Mouse (Mus musculus) forebrain, embryonic 12.5 days (tissue): Measurements from ENCODE around the gene Rp9. TPM values are rescaled to one million over a fixed set of nuclear protein-coding genes. Genes with fewer than 3 reads are reported as not detected.
"Not testable (repeated sequence)": the region's sequence is repeated elsewhere in the genome, so short reads cannot be mapped to it uniquely, and the experiment has no call there.

Experiments used
- ATAC-seq: fragments of 200-750 bp; cut with Nextera tagmentation; 2 replicates; pipeline ENCODE4 v1.8.0; 2017; ENCODE audit warnings: moderate TSS enrichment; ENCODE audit not compliant: low FRiP score
- H3K27ac ChIP-seq: fragments of 300-500 bp; sonication (generic); 2 replicates; pipeline ENCODE4 v1.5.1; 2016; ENCODE audit warnings: mild to moderate bottlenecking
- H3K27me3 ChIP-seq: fragments of 300-500 bp; sonication (generic); 2 replicates; pipeline ENCODE4 v1.6.1; 2016; ENCODE audit warnings: mild to moderate bottlenecking
- H3K36me3 ChIP-seq: fragments of 300-500 bp; sonication (generic); replicated peaks from 2 replicates; pipeline ENCODE4 v1.6.1; 2016; ENCODE audit warnings: mild to moderate bottlenecking
- H3K4me1 ChIP-seq: fragments of 300-500 bp; sonication (generic); 2 replicates; pipeline ENCODE4 v1.6.1; 2016
- H3K4me2 ChIP-seq: fragments of 300-500 bp; sonication (generic); 2 replicates; pipeline ENCODE4 v1.6.1; 2016; ENCODE audit warnings: mild to moderate bottlenecking, moderate library complexity
- H3K4me3 ChIP-seq: fragments of 300-500 bp; sonication (generic); replicated peaks from 2 replicates; pipeline ENCODE4 v1.5.1; 2016; ENCODE audit warnings: mild to moderate bottlenecking
- H3K9ac ChIP-seq: fragments of 300-500 bp; sonication (generic); 2 replicates; pipeline ENCODE4 v1.6.1; 2016; ENCODE audit warnings: mild to moderate bottlenecking
- H3K9me3 ChIP-seq: fragments of 300-500 bp; sonication (generic); 2 replicates; pipeline ENCODE4 v1.6.1; 2016
- WGBS: fragments of 180-500 bp; shearing (Covaris S2); methylation state at CpG from one replicate; pipeline ENCODE4 v1.1.7; 2016; 5-methylcytosine and 5-hydroxymethylcytosine counted together
- polyA plus RNA-seq: library from polyadenylated mRNA; unstranded; fragments of >200 nt; fragmentation: Nextera tagmentation; extraction: Ambion mirVana; gene quantifications from 2 replicates; pipeline ENCODE4 v1.2.1, GENCODE M21; 2016

The Rp9 gene
- polyA plus RNA-seq, 1 experiment from 2014 or later = 63.2 TPM

- not testable (repeated sequence) for ATAC-seq, H3K27ac ChIP-seq, H3K9me3 ChIP-seq, H3K27me3 ChIP-seq, H3K9ac ChIP-seq, H3K36me3 ChIP-seq, H3K4me2 ChIP-seq, H3K4me3 ChIP-seq, H3K4me1 ChIP-seq
- 38% methylated on average over 4 of the region's 4 CpGs for WGBS
Measured at GRCm38 (mm10) chr9:22408344-22408743, 61.2 kb downstream of the Rp9 start.

GRCm38 (mm10) chr9:22407633-22408032 lies 61.9 kb downstream of the Rp9 start:
- H3K9me3 ChIP-seq, ATAC-seq, H3K4me2 ChIP-seq, H3K9ac ChIP-seq, H3K27ac ChIP-seq, H3K27me3 ChIP-seq, H3K36me3 ChIP-seq, H3K4me3 ChIP-seq, H3K4me1 ChIP-seq: not testable (repeated sequence)
- WGBS = 84% methylated on average over 4 of the region's 4 CpGs

- ATAC-seq = no peak
- Histone ChIP-seq H3K27me3 (no peaks in the 10 kb centered on the region), H3K4me3 (no peak overlapping the region), H3K9ac (no peak overlapping the region), H3K4me2 (no peak overlapping the region), H3K36me3 (no peaks in the 10 kb centered on the region), H3K27ac (no peak overlapping the region), H3K4me1 (no peaks in the 10 kb centered on the region), H3K9me3 (no peaks in the 10 kb centered on the region)
- 82% methylated on average over 3 of the region's 3 CpGs for WGBS
Measured at GRCm38 (mm10) chr9:22405414-22405813, 64.1 kb downstream of the Rp9 start.

- 77% methylated on average over 2 of the region's 2 CpGs for WGBS
- H3K27me3 ChIP-seq, H3K4me2 ChIP-seq, ATAC-seq, H3K36me3 ChIP-seq, H3K4me3 ChIP-seq, H3K9me3 ChIP-seq, H3K27ac ChIP-seq, H3K4me1 ChIP-seq, H3K9ac ChIP-seq: not testable (repeated sequence)
Measured at GRCm38 (mm10) chr9:22403501-22403900, 66.0 kb downstream of the Rp9 start.

GRCm38 (mm10) chr9:22402976-22403375 lies 66.6 kb downstream of the Rp9 start:
- Histone ChIP-seq H3K36me3 (no peaks in the 10 kb centered on the region), H3K9ac (no peak overlapping the region), H3K9me3 (no peaks in the 10 kb centered on the region), H3K27ac (no peak overlapping the region), H3K4me2 (no peak overlapping the region), H3K27me3 (no peaks in the 10 kb centered on the region), H3K4me1 (no peaks in the 10 kb centered on the region), H3K4me3 (no peak overlapping the region)
- WGBS = 91% methylated on average over 3 of the region's 3 CpGs
- ATAC-seq = no peak

GRCm38 (mm10) chr9:22402001-22402400 lies 67.5 kb downstream of the Rp9 start:
- H3K4me3 ChIP-seq = no peak overlapping the region
- H3K36me3 ChIP-seq = no peaks in the 10 kb centered on the region
- H3K27me3 ChIP-seq = no peaks in the 10 kb centered on the region
- H3K4me2 ChIP-seq = no peak overlapping the region
- WGBS = 88% methylated on average over 6 of the region's 6 CpGs
- H3K4me1 ChIP-seq = no peaks in the 10 kb centered on the region
- H3K9ac ChIP-seq = no peak overlapping the region
- no peak overlapping the region for H3K27ac ChIP-seq
- no peak for ATAC-seq
- H3K9me3 ChIP-seq = no peaks in the 10 kb centered on the region

- 86% methylated on average over 4 of the region's 4 CpGs for WGBS
- no peak overlapping the region for H3K9ac ChIP-seq
Measured at GRCm38 (mm10) chr9:22399021-22399420, 70.5 kb downstream of the Rp9 start.

GRCm38 (mm10) chr9:22394725-22395124 lies 74.8 kb downstream of the Rp9 start:
- Histone ChIP-seq H3K36me3 (no peaks in the 10 kb centered on the region), H3K27ac (no peak overlapping the region), H3K9me3 (no peaks in the 10 kb centered on the region), H3K27me3 (no peaks in the 10 kb centered on the region), H3K4me3 (no peak overlapping the region), H3K4me1 (no peaks in the 10 kb centered on the region), H3K4me2 (no peak overlapping the region), H3K9ac (no peak overlapping the region)
- 92% methylated on average over 2 of the region's 2 CpGs for WGBS
- ATAC-seq = no peak

More at GRCm38 (mm10) chr9:22399021-22399420, 70.5 kb downstream of the Rp9 start:
- Histone ChIP-seq H3K36me3 (no peaks in the 10 kb centered on the region), H3K4me3 (no peak overlapping the region), H3K27ac (no peak overlapping the region), H3K9me3 (no peaks in the 10 kb centered on the region), H3K4me1 (no peaks in the 10 kb centered on the region), H3K27me3 (no peaks in the 10 kb centered on the region), H3K4me2 (no peak overlapping the region)
- ATAC-seq = no peak

- Histone ChIP-seq H3K9me3 (no peaks in the 10 kb centered on the region), H3K27me3 (no peaks in the 10 kb centered on the region), H3K4me3 (no peak overlapping the region), H3K4me2 (no peak overlapping the region), H3K4me1 (peaks cover 17% of the 10 kb centered on the region), H3K9ac (no peak overlapping the region), H3K27ac (no peak overlapping the region), H3K36me3 (no peaks in the 10 kb centered on the region)
- whole genome bisulfite sequencing = 90% methylated on average over 5 of the region's 5 CpGs
- ATAC-seq = no peak
Measured at GRCm38 (mm10) chr9:22390390-22390789, 79.2 kb downstream of the Rp9 start.

- 74% methylated on average over 6 of the region's 6 CpGs for WGBS
- H3K27me3 ChIP-seq = no peaks in the 10 kb centered on the region
- peak overlapping the region; percentile 59 for H3K4me3 ChIP-seq
- H3K4me1 ChIP-seq = peaks cover 17% of the 10 kb centered on the region
- H3K4me2 ChIP-seq = peak overlapping the region; percentile 56
- no peaks in the 10 kb centered on the region for H3K36me3 ChIP-seq
- H3K27ac ChIP-seq = peak overlapping the region; percentile 90; the same call in 1 of the 2 replicates
- ATAC-seq = no peak
- no peaks in the 10 kb centered on the region for H3K9me3 ChIP-seq
- no peak overlapping the region for H3K9ac ChIP-seq
Measured at GRCm38 (mm10) chr9:22389736-22390245, 79.8 kb downstream of the Rp9 start.

GRCm38 (mm10) chr9:22389021-22389476 lies 80.5 kb downstream of the Rp9 start, which contains the start of gene Anln:
Anln (minus strand) TSS chr9:22389188.
- peak within 1 kb of the TSS; percentile 59 for H3K4me3 ChIP-seq
- no peaks in the 10 kb centered on the region for H3K36me3 ChIP-seq
- no peaks in the 10 kb centered on the region for H3K27me3 ChIP-seq
- WGBS = 0% methylated on average over 43 of the region's 44 CpGs
- H3K27ac ChIP-seq = peak within 1 kb of the TSS; percentile 90
- no peaks in the 10 kb centered on the region for H3K9me3 ChIP-seq
- peak within 1 kb of the TSS; percentile 56 for H3K4me2 ChIP-seq
- H3K9ac ChIP-seq = peak within 1 kb of the TSS; percentile 62
- ATAC-seq = peak; percentile 96
- peaks cover 17% of the 10 kb centered on the region for H3K4me1 ChIP-seq

GRCm38 (mm10) chr9:22388401-22388980 lies 81.1 kb downstream of the Rp9 start:
- Histone ChIP-seq H3K27me3 (no peaks in the 10 kb centered on the region), H3K36me3 (no peaks in the 10 kb centered on the region), H3K9ac (peak overlapping the region; percentile 60), H3K9me3 (no peaks in the 10 kb centered on the region), H3K4me1 (peaks cover 17% of the 10 kb centered on the region), H3K27ac (peak overlapping the region; percentile 90), H3K4me3 (peak overlapping the region; percentile 59), H3K4me2 (peak overlapping the region; percentile 56)
- WGBS = under 1% methylated on average over 41 of the region's 41 CpGs
- peak; percentile 80 for ATAC-seq

- Histone ChIP-seq H3K36me3 (peaks cover 4% of the 10 kb centered on the region; the same call in 1 of the 2 replicates), H3K9ac (peak overlapping the region; percentile 60), H3K4me1 (peaks cover 17% of the 10 kb centered on the region), H3K4me2 (peak overlapping the region; percentile 56), H3K4me3 (peak overlapping the region; percentile 59), H3K27me3 (no peaks in the 10 kb centered on the region), H3K27ac (peak overlapping the region; percentile 90; the same call in 1 of the 2 replicates), H3K9me3 (no peaks in the 10 kb centered on the region)
- no peak for ATAC-seq
- 22% methylated on average over 6 of the region's 6 CpGs for WGBS
Measured at GRCm38 (mm10) chr9:22387901-22388300, 81.6 kb downstream of the Rp9 start.
